Mouse (Mus musculus) urinary bladder, adult 2 months (tissue): ENCODE data around the gene Sde2. TPM values are rescaled to one million over a fixed set of nuclear protein-coding genes. Genes with fewer than 3 reads are reported as not detected.
"Not testable (repeated sequence)": the region's sequence is repeated elsewhere in the genome, so short reads cannot be mapped to it uniquely, and the experiment has no call there.

Experiments used
- DNase-seq: peaks from one replicate; pipeline ENCODE4 v3.0.0; 2022; ENCODE audit warnings: low spot score
- polyA plus RNA-seq: library from polyadenylated mRNA; depleted of rRNA; stranded (reverse); fragments of >200 nt; gene quantifications from 2 replicates; pipeline ENCODE4 v1.2.3, GENCODE M21; 2012

Sde2 gene
- polyA plus RNA-seq, 1 experiment: 18.3 TPM

- no peak for DNase-seq
These were observed 37.7 kb downstream of the Sde2 start for GRCm38 (mm10) chr1:180888556-180889042.

- no peak for DNase-seq
These were observed 38.2 kb downstream of the Sde2 start for GRCm38 (mm10) chr1:180889172-180889571.

- no peak for DNase-seq
These were observed 38.9 kb downstream of the Sde2 start for GRCm38 (mm10) chr1:180889841-180890240.

GRCm38 (mm10) chr1:180892808-180893207 is 41.9 kb downstream of the Sde2 start, which contains the start of gene Lefty2:
TSS of gene Lefty2 (plus strand) at chr1:180893108.
- no peak for DNase-seq

- not testable (repeated sequence) for DNase-seq
These were observed 43.4 kb downstream of the Sde2 start for GRCm38 (mm10) chr1:180894088-180894987.

GRCm38 (mm10) chr1:180901107-180901506 is 50.2 kb downstream of the Sde2 start:
- no peak for DNase-seq

- DNase-seq: no peak
These were observed 52.0 kb downstream of the Sde2 start for GRCm38 (mm10) chr1:180902915-180903314.

GRCm38 (mm10) chr1:180903666-180904038 is 52.7 kb downstream of the Sde2 start:
- no peak for DNase-seq

- DNase-seq: peak; percentile 83
These were observed 53.3 kb downstream of the Sde2 start, which contains the start of gene Pycr2 for GRCm38 (mm10) chr1:180904039-180904814. TSS of gene Pycr2 (plus strand) at chr1:180904293.

- no peak for DNase-seq
These were observed 53.8 kb downstream of the Sde2 start for GRCm38 (mm10) chr1:180904815-180905080.

GRCm38 (mm10) chr1:180905307-180905706 is 54.4 kb downstream of the Sde2 start:
- DNase-seq: no peak

- DNase-seq: no peak
These were observed 54.9 kb downstream of the Sde2 start for GRCm38 (mm10) chr1:180905876-180906275.

GRCm38 (mm10) chr1:180906461-180907147 is 55.7 kb downstream of the Sde2 start:
- no peak for DNase-seq

GRCm38 (mm10) chr1:180911138-180911537 is 60.2 kb downstream of the Sde2 start:
- DNase-seq: no peak

GRCm38 (mm10) chr1:180911653-180912287 is 60.8 kb downstream of the Sde2 start:
- DNase-seq: no peak

GRCm38 (mm10) chr1:180912792-180913191 is 61.9 kb downstream of the Sde2 start:
- no peak for DNase-seq

GRCm38 (mm10) chr1:180913797-180914196 is 62.9 kb downstream of the Sde2 start:
- no peak for DNase-seq

- no peak for DNase-seq
These were observed 65.5 kb downstream of the Sde2 start for GRCm38 (mm10) chr1:180916425-180916824.

- no peak for DNase-seq
These were observed 66.1 kb downstream of the Sde2 start for GRCm38 (mm10) chr1:180917053-180917452.
